Mouse (Mus musculus) hindbrain, embryonic 12.5 days (tissue): ENCODE measurements around the gene Cttnbp2nl. TPM values are rescaled to one million over a fixed set of nuclear protein-coding genes. Genes with fewer than 3 reads are reported as not detected.

Experiments
- ATAC-seq: fragments of 200-750 bp; cut with Nextera tagmentation; 2 replicates; pipeline ENCODE4 v1.8.0; 2017; ENCODE audit warnings: moderate TSS enrichment; ENCODE audit not compliant: low FRiP score
- H3K27ac ChIP-seq: fragments of 300-500 bp; sonication (generic); 2 replicates; pipeline ENCODE4 v1.5.1; 2016; ENCODE audit warnings: mild to moderate bottlenecking
- H3K27me3 ChIP-seq: fragments of 300-500 bp; sonication (generic); 2 replicates; pipeline ENCODE4 v1.6.1; 2016; ENCODE audit warnings: mild to moderate bottlenecking
- H3K36me3 ChIP-seq: fragments of 300-500 bp; sonication (generic); 2 replicates; pipeline ENCODE4 v1.6.1; 2016; ENCODE audit warnings: mild to moderate bottlenecking
- H3K4me1 ChIP-seq: fragments of 300-500 bp; sonication (generic); 2 replicates; pipeline ENCODE4 v1.6.1; 2016
- H3K4me2 ChIP-seq: fragments of 300-500 bp; sonication (generic); replicated peaks from 2 replicates; pipeline ENCODE4 v1.6.1; 2016; ENCODE audit warnings: mild to moderate bottlenecking
- H3K4me3 ChIP-seq: fragments of 300-500 bp; sonication (generic); 2 replicates; pipeline ENCODE4 v1.5.1; 2016; ENCODE audit warnings: mild to moderate bottlenecking
- H3K9ac ChIP-seq: fragments of 300-500 bp; sonication (generic); 2 replicates; pipeline ENCODE4 v1.6.1; 2016; ENCODE audit warnings: mild to moderate bottlenecking, moderate library complexity
- H3K9me3 ChIP-seq: fragments of 300-500 bp; sonication (generic); replicated peaks from 2 replicates; pipeline ENCODE4 v1.6.1; 2016; ENCODE audit warnings: mild to moderate bottlenecking
- WGBS: fragments of 180-500 bp; shearing (Covaris S2); methylation state at CpG from one replicate; pipeline ENCODE4 v1.1.7; 2016; 5-methylcytosine and 5-hydroxymethylcytosine counted together
- polyA plus RNA-seq: library from polyadenylated mRNA; unstranded; fragments of >200 nt; fragmentation: Nextera tagmentation; extraction: Ambion mirVana; gene quantifications from 2 replicates; pipeline ENCODE4 v1.2.1, GENCODE M21; 2016

Cttnbp2nl gene
- polyA plus RNA-seq, 1 experiment from 2014 or later: 60.3 TPM

- WGBS: 88% methylated on average over 9 of the region's 9 CpGs
- no peak for ATAC-seq
- Histone ChIP-seq H3K36me3 (peaks cover 84% of the 10 kb centered on the region), H3K4me3 (no peak overlapping the region), H3K9ac (no peak overlapping the region), H3K9me3 (no peaks in the 10 kb centered on the region), H3K27ac (no peak overlapping the region), H3K4me2 (no peak overlapping the region), H3K4me1 (no peaks in the 10 kb centered on the region), H3K27me3 (no peaks in the 10 kb centered on the region)
Observed at GRCm38 (mm10) chr3:105008070-105008469, 44.9 kb downstream of the Cttnbp2nl start.

- Histone ChIP-seq H3K4me3 (no peak overlapping the region), H3K4me2 (no peak overlapping the region), H3K9me3 (no peaks in the 10 kb centered on the region), H3K36me3 (peaks cover 91% of the 10 kb centered on the region), H3K27ac (no peak overlapping the region), H3K27me3 (no peaks in the 10 kb centered on the region), H3K9ac (no peak overlapping the region), H3K4me1 (0 out of 2 replicates have a peak, but pooled peaks cover 2% of the 10 kb centered on the region)
- ATAC-seq: no peak
- WGBS: 92% methylated on average over 6 of the region's 6 CpGs
Observed at GRCm38 (mm10) chr3:105006101-105006500, 46.8 kb downstream of the Cttnbp2nl start.

GRCm38 (mm10) chr3:105005561-105006065 is 47.3 kb downstream of the Cttnbp2nl start:
- Histone ChIP-seq H3K27ac (no peak overlapping the region), H3K4me1 (0 out of 2 replicates have a peak, but pooled peaks cover 3% of the 10 kb centered on the region), H3K9me3 (no peaks in the 10 kb centered on the region), H3K4me3 (no peak overlapping the region), H3K9ac (no peak overlapping the region), H3K36me3 (peaks cover 89% of the 10 kb centered on the region), H3K4me2 (no peak overlapping the region), H3K27me3 (no peaks in the 10 kb centered on the region)
- 93% methylated on average over 20 of the region's 20 CpGs for WGBS
- no peak for ATAC-seq

GRCm38 (mm10) chr3:105005011-105005410 is 47.9 kb downstream of the Cttnbp2nl start:
- no peaks in the 10 kb centered on the region for H3K27me3 ChIP-seq
- 92% methylated on average over 10 of the region's 10 CpGs for WGBS
- ATAC-seq: no peak
- no peak overlapping the region for H3K4me3 ChIP-seq
- H3K27ac ChIP-seq: no peak overlapping the region
- 0 out of 2 replicates have a peak, but pooled peaks cover 3% of the 10 kb centered on the region for H3K4me1 ChIP-seq
- H3K4me2 ChIP-seq: no peak overlapping the region
- H3K36me3 ChIP-seq: peaks cover 83% of the 10 kb centered on the region
- no peak overlapping the region for H3K9ac ChIP-seq
- H3K9me3 ChIP-seq: no peaks in the 10 kb centered on the region

GRCm38 (mm10) chr3:105003960-105004463 is 48.9 kb downstream of the Cttnbp2nl start:
- no peak overlapping the region for H3K4me3 ChIP-seq
- H3K4me2 ChIP-seq: no peak overlapping the region
- WGBS: 83% methylated on average over 14 of the region's 14 CpGs
- peaks cover 73% of the 10 kb centered on the region for H3K36me3 ChIP-seq
- 0 out of 2 replicates have a peak, but pooled peaks cover 3% of the 10 kb centered on the region for H3K4me1 ChIP-seq
- no peak overlapping the region for H3K27ac ChIP-seq
- no peak for ATAC-seq
- no peaks in the 10 kb centered on the region for H3K9me3 ChIP-seq
- H3K9ac ChIP-seq: no peak overlapping the region
- no peaks in the 10 kb centered on the region for H3K27me3 ChIP-seq

GRCm38 (mm10) chr3:105001374-105001773 is 51.6 kb downstream of the Cttnbp2nl start:
- peaks cover 13% of the 10 kb centered on the region for H3K4me1 ChIP-seq
- 66% methylated on average over 6 of the region's 6 CpGs for WGBS
- no peaks in the 10 kb centered on the region for H3K9me3 ChIP-seq
- H3K27me3 ChIP-seq: no peaks in the 10 kb centered on the region
- no peak overlapping the region for H3K9ac ChIP-seq
- H3K4me2 ChIP-seq: no peak overlapping the region
- H3K36me3 ChIP-seq: peaks cover 48% of the 10 kb centered on the region
- H3K4me3 ChIP-seq: no peak overlapping the region
- H3K27ac ChIP-seq: no peak overlapping the region
- no peak for ATAC-seq

GRCm38 (mm10) chr3:105000561-105000960 is 52.4 kb downstream of the Cttnbp2nl start:
- Histone ChIP-seq H3K4me3 (no peak overlapping the region), H3K27ac (no peak overlapping the region), H3K9me3 (no peaks in the 10 kb centered on the region), H3K36me3 (peaks cover 40% of the 10 kb centered on the region), H3K9ac (no peak overlapping the region), H3K4me2 (no peak overlapping the region), H3K4me1 (peaks cover 13% of the 10 kb centered on the region), H3K27me3 (no peaks in the 10 kb centered on the region)
- WGBS: 83% methylated on average over 8 of the region's 8 CpGs
- no peak for ATAC-seq

GRCm38 (mm10) chr3:104997563-104997962 is 55.4 kb downstream of the Cttnbp2nl start:
- no peak overlapping the region for H3K4me2 ChIP-seq
- H3K4me1 ChIP-seq: peaks cover 26% of the 10 kb centered on the region
- no peaks in the 10 kb centered on the region for H3K9me3 ChIP-seq
- H3K36me3 ChIP-seq: peaks cover 13% of the 10 kb centered on the region; the same call in 1 of the 2 replicates
- no peak overlapping the region for H3K9ac ChIP-seq
- H3K27ac ChIP-seq: no peak overlapping the region
- H3K27me3 ChIP-seq: no peaks in the 10 kb centered on the region
- no peak for ATAC-seq
- no peak overlapping the region for H3K4me3 ChIP-seq
- WGBS: 41% methylated on average over 6 of the region's 6 CpGs

- Histone ChIP-seq H3K27ac (no peak overlapping the region), H3K36me3 (no peaks in the 10 kb centered on the region), H3K9me3 (no peaks in the 10 kb centered on the region), H3K9ac (no peak overlapping the region), H3K4me2 (no peak overlapping the region), H3K4me3 (no peak overlapping the region), H3K4me1 (peaks cover 23% of the 10 kb centered on the region), H3K27me3 (no peaks in the 10 kb centered on the region)
- no peak for ATAC-seq
- WGBS: 82% methylated on average over 7 of the region's 7 CpGs
Observed at GRCm38 (mm10) chr3:104995707-104996106, 57.2 kb downstream of the Cttnbp2nl start.

- H3K9me3 ChIP-seq: no peaks in the 10 kb centered on the region
- WGBS: 58% methylated on average over 3 of the region's 3 CpGs
- H3K4me2 ChIP-seq: no peak overlapping the region
- ATAC-seq: 0 out of 2 replicates have a peak, but pooled peaks have one; percentile 29
- H3K27me3 ChIP-seq: no peaks in the 10 kb centered on the region
- H3K9ac ChIP-seq: no peak overlapping the region
- no peak overlapping the region for H3K4me3 ChIP-seq
- peaks cover 23% of the 10 kb centered on the region for H3K4me1 ChIP-seq
- no peaks in the 10 kb centered on the region for H3K36me3 ChIP-seq
- H3K27ac ChIP-seq: peak overlapping the region; percentile 64; the same call in 1 of the 2 replicates
Observed at GRCm38 (mm10) chr3:104994415-104994841, 58.5 kb downstream of the Cttnbp2nl start.

- ATAC-seq: peak; percentile 49
- Histone ChIP-seq H3K36me3 (no peaks in the 10 kb centered on the region), H3K9ac (no peak overlapping the region), H3K9me3 (no peaks in the 10 kb centered on the region), H3K4me2 (no peak overlapping the region), H3K27me3 (no peaks in the 10 kb centered on the region), H3K4me3 (no peak overlapping the region), H3K27ac (peak overlapping the region; percentile 64; the same call in 1 of the 2 replicates), H3K4me1 (peaks cover 23% of the 10 kb centered on the region)
- WGBS: 56% methylated on average over 4 of the region's 4 CpGs
Observed at GRCm38 (mm10) chr3:104993800-104994199, 59.1 kb downstream of the Cttnbp2nl start.

GRCm38 (mm10) chr3:104992709-104993388 is 60.1 kb downstream of the Cttnbp2nl start:
- peak; percentile 87 for ATAC-seq
- Histone ChIP-seq H3K27ac (no peak overlapping the region), H3K4me3 (no peak overlapping the region)

More at GRCm38 (mm10) chr3:104992709-104993388, 60.1 kb downstream of the Cttnbp2nl start:
- no peaks in the 10 kb centered on the region for H3K27me3 ChIP-seq
- H3K9ac ChIP-seq: no peak overlapping the region
- H3K4me1 ChIP-seq: peaks cover 15% of the 10 kb centered on the region
- 13% methylated on average over 23 of the region's 23 CpGs for WGBS
- peak overlapping the region; percentile 28 for H3K4me2 ChIP-seq
- H3K36me3 ChIP-seq: no peaks in the 10 kb centered on the region
- H3K9me3 ChIP-seq: no peaks in the 10 kb centered on the region
